Mouse (Mus musculus) forelimb bud, embryonic 11.5 days (tissue): Measurements from ENCODE around the gene Tbc1d14.

Experiments
- DNase-seq: peaks from one replicate; pipeline ENCODE4 v3.0.0-alpha.2; 2012; ENCODE audit warnings: low read depth, low spot score

Tbc1d14 gene

GRCm38 (mm10) chr5:36515126-36515525, 78.0 kb downstream of the Tbc1d14 start:
- no peak for DNase-seq

- no peak for DNase-seq
Measured at GRCm38 (mm10) chr5:36510956-36511355, 82.1 kb downstream of the Tbc1d14 start.

- no peak for DNase-seq
Measured at GRCm38 (mm10) chr5:36508351-36508750, 84.7 kb downstream of the Tbc1d14 start.

- DNase-seq, result no peak
Measured at GRCm38 (mm10) chr5:36505643-36506042, 87.4 kb downstream of the Tbc1d14 start.

GRCm38 (mm10) chr5:36505235-36505634, 87.8 kb downstream of the Tbc1d14 start:
- no peak for DNase-seq

- DNase-seq, result no peak
Measured at GRCm38 (mm10) chr5:36494709-36495108, 98.4 kb downstream of the Tbc1d14 start.

- no peak for DNase-seq
Measured at GRCm38 (mm10) chr5:36493919-36494318, 99.2 kb downstream of the Tbc1d14 start.

GRCm38 (mm10) chr5:36489225-36489624, 103.9 kb downstream of the Tbc1d14 start:
- no peak for DNase-seq

GRCm38 (mm10) chr5:36485306-36485705, 107.8 kb downstream of the Tbc1d14 start:
- no peak for DNase-seq

GRCm38 (mm10) chr5:36484171-36484990, 108.7 kb downstream of the Tbc1d14 start, which contains the start of the genes Tada2b and Ccdc96:
TSS of gene Tada2b (minus strand) at chr5:36484285.
TSS of gene Ccdc96 (plus strand) at chr5:36484588.
- peak; percentile 99 for DNase-seq

- peak; percentile 43 for DNase-seq
Measured at GRCm38 (mm10) chr5:36483203-36484101, 109.6 kb downstream of the Tbc1d14 start.

- DNase-seq, result no peak
Measured at GRCm38 (mm10) chr5:36481114-36481513, 112.0 kb downstream of the Tbc1d14 start.

GRCm38 (mm10) chr5:36480398-36480797, 112.7 kb downstream of the Tbc1d14 start:
- DNase-seq, result no peak

GRCm38 (mm10) chr5:36479735-36480134, 113.3 kb downstream of the Tbc1d14 start:
- DNase-seq, result no peak

- no peak for DNase-seq
Measured at GRCm38 (mm10) chr5:36478540-36479420, 114.3 kb downstream of the Tbc1d14 start.

- DNase-seq, result no peak
Measured at GRCm38 (mm10) chr5:36477486-36477885, 115.6 kb downstream of the Tbc1d14 start.

- peak; percentile 66 for DNase-seq
Measured at GRCm38 (mm10) chr5:36474283-36474682, 118.8 kb downstream of the Tbc1d14 start.

- DNase-seq, result no peak
Measured at GRCm38 (mm10) chr5:36472876-36473655, 120.0 kb downstream of the Tbc1d14 start.

GRCm38 (mm10) chr5:36471206-36471605, 121.9 kb downstream of the Tbc1d14 start:
- no peak for DNase-seq

- DNase-seq, result no peak
Measured at GRCm38 (mm10) chr5:36465889-36466288, 127.2 kb downstream of the Tbc1d14 start.
